Mouse (Mus musculus): ENCODE data around the gene Chrna5. TPM values are rescaled to one million over a fixed set of nuclear protein-coding genes. Genes with fewer than 3 reads are reported as not detected.

The Chrna5 gene
- polyA plus RNA-seq, 1 experiment from 2014 or later = 1.00 TPM

DNA sequence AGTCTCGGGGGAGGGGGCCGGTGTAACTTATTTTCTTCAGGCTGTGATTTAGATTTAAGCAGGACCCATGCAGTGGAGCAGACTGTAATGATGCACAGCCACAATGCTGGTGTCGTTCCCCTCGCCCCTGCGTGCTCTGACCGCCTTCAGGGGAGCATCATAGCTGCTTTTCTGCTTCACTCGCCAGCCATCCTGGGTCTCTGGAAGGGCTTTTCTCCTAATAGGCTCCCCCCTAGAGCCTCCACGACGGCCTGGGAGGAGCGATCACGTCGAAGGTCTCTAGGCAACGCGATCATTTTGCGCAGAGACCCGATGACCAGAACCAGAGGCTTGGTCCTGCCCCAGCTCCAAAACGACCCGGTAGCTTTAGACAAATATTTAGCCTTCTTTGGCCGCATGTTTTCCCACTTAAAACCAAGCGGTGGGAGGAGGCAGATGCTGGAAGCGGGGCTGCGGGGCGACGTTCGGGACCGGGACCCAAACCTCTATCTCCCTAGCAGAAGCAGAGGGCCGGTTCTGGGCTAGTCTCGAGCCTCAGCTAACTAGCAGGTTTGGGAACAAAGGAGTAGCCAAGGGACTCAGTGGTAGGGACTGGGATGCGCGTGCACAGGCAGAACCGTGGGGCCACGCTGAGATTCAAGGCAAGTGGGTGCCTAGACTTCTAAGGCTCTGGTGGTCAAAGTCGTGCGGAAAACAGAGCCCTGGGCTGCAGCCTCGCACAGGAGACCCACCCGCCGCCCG is 45.0 kb downstream of the Chrna5 start:
- Histone ChIP-seq H3K4me3 (peak overlapping the region; percentile 59), H3K27ac (replicated peaks) (peak overlapping the region; percentile 45; the same call in 1 of the 2 replicates), H3K36me3 (replicated peaks) (no peaks in the 10 kb centered on the region), H3K4me1 (peaks cover 18% of the 10 kb centered on the region), H3K9me3 (no peaks in the 10 kb centered on the region), H3K27me3 (replicated peaks; ENCODE audit: low read depth, poor library complexity, severe bottlenecking) (peaks cover 65% of the 10 kb centered on the region)
- DNase-seq (ENCODE audit: low spot score) = peak; percentile 26
- 11% methylated on average over 38 of the region's 38 CpGs for WGBS

DNA sequence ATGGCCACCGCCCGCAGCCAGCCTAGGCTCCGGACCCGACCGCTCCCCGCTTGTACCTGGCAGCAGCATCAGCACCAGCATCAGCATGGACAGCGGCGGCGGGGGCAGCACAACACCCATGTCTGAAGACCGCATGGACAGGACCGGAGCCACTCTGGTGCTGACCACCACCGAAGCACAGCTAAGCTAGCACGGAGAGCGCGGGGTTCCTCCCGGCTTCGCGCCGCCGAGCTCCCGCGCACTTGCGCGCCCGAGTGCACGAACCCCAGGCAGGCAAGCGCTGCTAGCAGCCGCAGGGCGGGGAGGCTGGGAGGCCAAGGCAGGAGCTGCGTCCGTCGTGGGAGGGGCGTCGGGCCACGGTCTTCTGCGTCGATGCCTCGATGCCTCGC is 45.6 kb downstream of the Chrna5 start, which contains the start of gene Chrna3:
Gene Chrna3 (minus strand): TSS at position 288 of the 389 bp plus-strand sequence.
- Histone ChIP-seq H3K9me3 (no peaks in the 10 kb centered on the region), H3K27ac (replicated peaks) (peak within 1 kb of the TSS; percentile 45; the same call in 1 of the 2 replicates), H3K27me3 (replicated peaks; ENCODE audit: low read depth, poor library complexity, severe bottlenecking) (peaks cover 65% of the 10 kb centered on the region), H3K4me3 (peak within 1 kb of the TSS; percentile 59), H3K4me1 (peaks cover 18% of the 10 kb centered on the region), H3K36me3 (replicated peaks) (no peaks in the 10 kb centered on the region)
- peak; percentile 81 for DNase-seq (ENCODE audit: low spot score)
- WGBS = under 1% methylated on average over 39 of the region's 39 CpGs

DNA sequence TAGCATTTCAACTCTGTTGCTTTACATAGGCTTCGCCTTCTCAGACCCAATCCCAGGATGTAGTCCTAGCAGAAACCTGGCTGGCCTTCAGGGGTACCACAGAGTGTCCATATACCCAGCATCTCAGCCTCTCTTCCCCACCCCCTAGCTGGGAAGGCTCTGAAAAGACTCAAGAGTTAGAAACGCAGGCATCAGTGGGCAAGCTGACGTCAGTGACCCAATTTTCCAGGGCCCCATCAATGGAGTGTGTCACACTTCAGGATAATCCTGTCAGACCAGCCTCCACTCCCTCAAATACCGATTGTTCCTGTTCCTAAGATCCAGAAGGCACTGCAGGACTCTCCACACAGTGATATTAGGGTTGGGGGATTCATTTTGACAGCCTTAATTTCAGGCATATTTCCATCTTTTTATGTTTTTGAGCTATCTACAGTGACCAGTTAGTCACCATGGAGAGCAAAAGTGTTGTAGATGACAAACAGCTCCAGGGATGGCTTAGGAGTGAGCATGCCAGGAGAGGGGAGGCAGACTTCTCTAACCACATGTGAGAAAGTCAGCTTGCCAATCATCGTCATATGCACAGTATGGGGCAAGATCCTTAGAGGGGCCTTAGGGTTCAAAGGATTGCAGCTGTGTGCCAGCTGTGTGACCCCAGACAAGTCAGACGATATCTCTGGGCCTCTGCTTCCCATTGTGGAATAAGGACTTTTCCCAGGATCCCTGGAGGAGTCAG is 50.9 kb downstream of the Chrna5 start:
- Histone ChIP-seq H3K4me3 (no peak overlapping the region), H3K9me3 (no peaks in the 10 kb centered on the region), H3K27me3 (replicated peaks; ENCODE audit: low read depth, poor library complexity, severe bottlenecking) (peaks cover 43% of the 10 kb centered on the region), H3K27ac (replicated peaks) (no peak overlapping the region), H3K36me3 (replicated peaks) (no peaks in the 10 kb centered on the region), H3K4me1 (peaks cover 1% of the 10 kb centered on the region)
- no peak for DNase-seq (ENCODE audit: low spot score)
- 43% methylated on average over 6 of the region's 6 CpGs for WGBS

DNA sequence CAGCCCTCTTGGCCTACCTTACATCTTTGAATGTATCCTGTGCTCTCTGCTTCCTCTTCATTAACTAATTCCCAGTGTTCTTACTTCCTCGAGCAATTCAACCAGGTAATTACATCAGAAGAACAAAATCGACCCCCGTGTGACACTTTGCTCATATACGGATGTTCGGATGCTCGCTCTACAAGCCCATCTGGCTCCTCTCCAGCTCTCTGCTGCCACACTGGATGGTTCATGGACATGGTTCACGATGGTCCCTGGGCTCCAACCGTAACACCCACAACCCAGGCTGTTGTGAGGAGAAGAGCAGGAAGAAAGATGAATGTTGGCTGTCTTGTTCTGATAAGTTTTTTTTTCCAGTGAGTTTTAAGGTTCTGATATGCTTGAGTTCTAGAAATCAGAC is 58.3 kb downstream of the Chrna5 start:
- Histone ChIP-seq H3K9me3 (no peaks in the 10 kb centered on the region), H3K4me1 (peaks cover 4% of the 10 kb centered on the region), H3K27me3 (replicated peaks; ENCODE audit: low read depth, poor library complexity, severe bottlenecking) (peaks cover 22% of the 10 kb centered on the region; the same call in 1 of the 2 replicates), H3K36me3 (replicated peaks) (no peaks in the 10 kb centered on the region), H3K27ac (replicated peaks) (no peak overlapping the region), H3K4me3 (no peak overlapping the region)
- WGBS = 84% methylated on average over 8 of the region's 8 CpGs
- DNase-seq (ENCODE audit: low spot score) = no peak

DNA sequence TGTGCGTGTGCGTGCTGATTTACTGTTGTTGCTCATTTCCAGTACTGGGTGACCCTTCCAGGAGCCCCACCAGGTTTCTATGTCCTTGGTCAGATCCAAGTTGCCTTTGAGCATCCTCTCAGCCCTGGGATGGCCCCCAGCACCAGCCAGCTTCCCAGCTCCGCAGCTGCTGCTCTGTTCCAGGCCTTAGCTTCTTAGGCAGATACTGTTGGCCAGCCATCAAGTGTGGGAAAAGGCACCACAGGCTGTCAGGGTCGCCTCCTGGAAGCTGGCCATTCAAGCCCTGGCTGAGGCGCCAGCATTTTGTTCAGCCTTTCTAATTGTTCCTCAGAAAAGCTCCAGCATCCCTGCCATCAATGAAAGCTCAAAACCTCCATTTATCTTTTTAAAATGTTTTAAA is 59.3 kb downstream of the Chrna5 start:
- Histone ChIP-seq H3K4me3 (no peak overlapping the region), H3K4me1 (peaks cover 10% of the 10 kb centered on the region), H3K36me3 (replicated peaks) (no peaks in the 10 kb centered on the region), H3K27me3 (replicated peaks; ENCODE audit: low read depth, poor library complexity, severe bottlenecking) (peaks cover 24% of the 10 kb centered on the region), H3K27ac (replicated peaks) (no peak overlapping the region), H3K9me3 (no peaks in the 10 kb centered on the region)
- DNase-seq (ENCODE audit: low spot score) = no peak
- 80% methylated on average over 5 of the region's 5 CpGs for WGBS

DNA sequence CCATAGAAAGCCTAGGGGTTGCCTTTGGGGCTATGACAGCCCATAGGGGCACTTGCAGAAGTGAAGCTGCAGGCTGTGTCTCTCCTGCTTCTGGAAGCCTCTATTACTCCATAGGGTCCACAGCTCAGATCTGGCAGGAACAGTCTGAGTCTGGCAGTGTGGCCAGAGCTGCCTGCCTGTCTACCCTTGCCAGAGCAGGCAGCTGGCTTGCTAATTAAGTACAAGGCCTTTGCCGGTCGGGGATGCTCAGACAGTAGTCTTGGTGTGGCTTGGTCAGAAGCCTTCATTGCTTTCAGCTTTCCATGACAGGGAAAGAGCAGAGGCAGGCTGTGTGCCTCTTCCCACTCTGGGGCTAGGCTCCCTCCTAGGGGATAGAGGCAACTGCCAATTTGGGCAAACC is 60.7 kb downstream of the Chrna5 start:
- Histone ChIP-seq H3K4me3 (no peak overlapping the region), H3K36me3 (replicated peaks) (no peaks in the 10 kb centered on the region), H3K4me1 (peaks cover 10% of the 10 kb centered on the region), H3K9me3 (no peaks in the 10 kb centered on the region), H3K27ac (replicated peaks) (no peak overlapping the region), H3K27me3 (replicated peaks; ENCODE audit: low read depth, poor library complexity, severe bottlenecking) (peaks cover 26% of the 10 kb centered on the region)
- 73% methylated on average over 2 of the region's 2 CpGs for WGBS
- no peak for DNase-seq (ENCODE audit: low spot score)

DNA sequence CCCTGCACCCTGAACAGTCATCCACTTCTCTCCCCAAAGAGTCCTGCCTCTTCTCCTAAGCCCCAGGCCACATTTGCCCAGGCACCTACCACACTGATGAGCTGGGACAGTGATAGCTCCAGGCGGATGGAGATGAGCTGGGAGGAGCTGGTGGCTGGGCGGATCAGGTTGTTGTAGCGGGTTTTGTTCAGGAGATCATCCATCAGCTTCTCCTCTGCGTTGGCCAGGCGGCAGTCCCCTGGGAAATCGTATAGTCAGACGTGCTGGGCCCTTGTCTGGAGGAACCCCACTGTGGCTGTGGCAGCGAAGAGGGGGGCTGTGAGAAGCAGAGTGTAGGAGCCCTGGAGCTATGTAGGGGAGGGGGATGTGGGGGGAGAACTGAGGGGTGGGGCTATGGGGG is 63.0 kb downstream of the Chrna5 start:
- H3K9me3 ChIP-seq = no peaks in the 10 kb centered on the region
- 0 out of 2 replicates have a peak overlapping the region, but pooled peaks have one; percentile 23 for H3K4me3 ChIP-seq
- H3K4me1 ChIP-seq = peaks cover 30% of the 10 kb centered on the region
- H3K27me3 ChIP-seq (replicated peaks; ENCODE audit: low read depth, poor library complexity, severe bottlenecking) = peaks cover 38% of the 10 kb centered on the region
- 14% methylated on average over 8 of the region's 8 CpGs for WGBS
- no peak for DNase-seq (ENCODE audit: low spot score)
- H3K36me3 ChIP-seq (replicated peaks) = no peaks in the 10 kb centered on the region
- no peak overlapping the region for H3K27ac ChIP-seq (replicated peaks)

DNA sequence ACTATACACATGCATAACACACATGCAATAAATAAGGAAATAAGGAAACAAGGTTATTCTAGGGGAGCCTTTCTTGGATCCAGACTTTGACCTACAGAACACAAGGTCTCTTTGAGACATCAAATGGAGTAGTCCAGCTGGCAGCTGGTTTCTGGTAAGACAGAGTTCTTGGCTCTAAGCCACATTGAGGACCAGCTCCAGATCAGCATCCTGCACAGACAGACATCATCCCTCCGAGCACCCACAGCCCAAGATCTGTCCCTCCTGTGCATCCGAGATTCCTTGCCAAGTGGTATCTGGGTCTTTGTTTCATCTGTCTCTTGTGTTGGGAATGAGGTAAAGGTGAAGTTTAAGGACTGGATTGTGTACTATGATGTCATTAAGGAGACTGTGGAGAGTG is 64.3 kb downstream of the Chrna5 start:
- H3K36me3 ChIP-seq (replicated peaks) = no peaks in the 10 kb centered on the region
- peaks cover 43% of the 10 kb centered on the region for H3K27me3 ChIP-seq (replicated peaks; ENCODE audit: low read depth, poor library complexity, severe bottlenecking)
- WGBS = 84% methylated on average over 2 of the region's 2 CpGs
- H3K27ac ChIP-seq (replicated peaks) = no peak overlapping the region
- peaks cover 32% of the 10 kb centered on the region for H3K4me1 ChIP-seq
- no peaks in the 10 kb centered on the region for H3K9me3 ChIP-seq
- DNase-seq (ENCODE audit: low spot score) = no peak
- H3K4me3 ChIP-seq = no peak overlapping the region

DNA sequence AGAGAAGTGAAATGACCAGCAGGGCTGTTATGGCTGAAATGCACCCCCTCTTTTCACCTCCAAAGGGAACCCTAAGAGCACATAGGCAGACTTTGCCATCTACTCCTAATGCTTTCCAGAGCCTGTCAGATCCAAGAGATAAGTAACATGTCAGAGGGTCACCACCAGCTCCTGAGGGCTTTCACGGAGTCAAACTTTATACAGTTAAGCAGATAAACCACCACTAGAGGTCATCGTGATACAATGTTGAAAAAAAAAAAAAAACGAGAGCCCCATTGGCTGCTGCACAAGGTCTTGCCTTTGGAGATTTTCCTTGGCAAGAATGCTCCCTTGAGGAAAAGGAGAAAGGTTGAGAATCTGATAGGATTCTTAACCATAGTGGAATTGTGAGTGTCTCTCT is 66.1 kb downstream of the Chrna5 start:
- under 1% methylated on average over 3 of the region's 3 CpGs for WGBS
- H3K27ac ChIP-seq (replicated peaks) = no peak overlapping the region
- peak; percentile 12 for DNase-seq (ENCODE audit: low spot score)
- peaks cover 41% of the 10 kb centered on the region for H3K27me3 ChIP-seq (replicated peaks; ENCODE audit: low read depth, poor library complexity, severe bottlenecking)
- no peaks in the 10 kb centered on the region for H3K36me3 ChIP-seq (replicated peaks)
- peaks cover 32% of the 10 kb centered on the region for H3K4me1 ChIP-seq
- no peak overlapping the region for H3K4me3 ChIP-seq
- H3K9me3 ChIP-seq = no peaks in the 10 kb centered on the region

DNA sequence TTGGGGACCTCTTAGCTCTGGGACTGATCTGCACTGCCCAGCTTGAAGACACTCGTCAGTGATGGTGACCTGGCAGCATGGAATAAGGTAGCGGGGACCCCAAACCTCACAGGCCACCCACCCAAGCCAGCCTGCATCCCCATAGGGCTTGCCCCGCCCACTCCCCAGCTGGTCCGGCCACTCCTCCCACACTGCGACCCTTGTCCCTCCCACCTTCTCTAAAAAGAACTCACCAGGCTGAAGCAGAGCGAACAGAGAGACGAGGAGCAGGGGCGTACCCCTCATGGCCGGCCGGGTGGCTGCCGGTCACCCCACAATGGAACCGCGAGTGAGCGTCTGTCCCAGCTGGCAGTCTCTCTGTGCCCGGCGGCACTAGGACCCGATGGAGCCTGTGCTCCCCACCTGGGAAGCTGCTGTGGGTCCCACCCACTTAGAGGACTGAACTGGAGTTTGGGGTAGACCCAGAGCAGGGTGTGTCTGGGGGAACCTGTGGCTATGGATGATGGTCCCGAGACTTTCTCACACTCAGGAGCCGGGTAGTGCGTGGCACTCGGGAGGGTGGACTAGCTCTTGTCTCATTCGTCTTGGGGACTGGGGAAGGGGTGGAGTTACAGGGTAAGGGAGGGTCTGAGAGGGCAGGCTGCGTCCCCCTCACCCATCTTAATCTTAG is 67.7 kb downstream of the Chrna5 start, which contains the start of gene Chrnb4:
Gene Chrnb4 (minus strand): TSS at position 569 of the 670 bp plus-strand sequence.
- H3K9me3 ChIP-seq = no peaks in the 10 kb centered on the region
- peak within 1 kb of the TSS; percentile 70 for H3K4me3 ChIP-seq
- H3K27ac ChIP-seq (replicated peaks) = peak within 1 kb of the TSS; percentile 8; the same call in 1 of the 2 replicates
- no peaks in the 10 kb centered on the region for H3K36me3 ChIP-seq (replicated peaks)
- peaks cover 34% of the 10 kb centered on the region for H3K27me3 ChIP-seq (replicated peaks; ENCODE audit: low read depth, poor library complexity, severe bottlenecking)
- WGBS = under 1% methylated on average over 23 of the region's 23 CpGs
- DNase-seq (ENCODE audit: low spot score) = peak; percentile 58
- peaks cover 32% of the 10 kb centered on the region for H3K4me1 ChIP-seq

DNA sequence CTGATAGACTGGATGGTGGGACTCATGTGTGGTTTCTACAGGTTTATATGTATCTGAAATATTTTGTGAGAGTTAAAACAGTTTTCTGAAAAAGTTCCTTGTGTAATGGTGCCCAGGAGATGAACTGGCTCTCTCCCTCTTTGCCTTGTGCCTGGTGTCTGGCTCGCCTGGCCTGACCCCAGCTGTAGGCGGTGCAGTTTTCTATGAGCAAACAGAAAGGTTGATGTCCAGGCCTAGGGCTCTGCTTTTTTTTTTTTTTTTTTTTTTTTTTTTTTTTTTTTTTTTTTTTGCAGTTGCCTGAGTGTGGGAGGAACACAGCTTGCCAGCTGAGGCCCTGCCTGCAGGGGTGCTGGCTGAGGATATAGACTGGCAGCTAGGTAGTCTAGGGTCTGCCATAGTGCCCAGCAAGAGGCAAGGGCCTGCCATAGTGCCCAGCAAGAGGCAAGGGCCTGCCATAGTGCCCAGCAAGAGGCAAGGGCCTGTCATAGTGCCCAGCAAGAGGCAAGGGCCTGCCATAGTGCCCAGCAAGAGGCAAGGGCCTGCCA is 74.8 kb downstream of the Chrna5 start:
- Histone ChIP-seq H3K27ac (replicated peaks) (no peak overlapping the region), H3K36me3 (replicated peaks) (no peaks in the 10 kb centered on the region), H3K27me3 (replicated peaks; ENCODE audit: low read depth, poor library complexity, severe bottlenecking) (0 out of 2 replicates have a peak, but pooled peaks cover 4% of the 10 kb centered on the region), H3K4me3 (no peak overlapping the region), H3K4me1 (0 out of 2 replicates have a peak, but pooled peaks cover 8% of the 10 kb centered on the region), H3K9me3 (no peaks in the 10 kb centered on the region)
- WGBS = 76% methylated on average over 2 of the region's 2 CpGs
- no peak for DNase-seq (ENCODE audit: low spot score)
